Mouse (Mus musculus) yolk sac, embryonic 10.5 days (tissue): ENCODE measurements around the gene Krtap3-1.

ENCODE experiments used
- DNase-seq: peaks from one replicate; pipeline ENCODE4 v3.0.0-alpha.2; 2017; ENCODE audit warnings: low spot score

Krtap3-1 gene

DNA sequence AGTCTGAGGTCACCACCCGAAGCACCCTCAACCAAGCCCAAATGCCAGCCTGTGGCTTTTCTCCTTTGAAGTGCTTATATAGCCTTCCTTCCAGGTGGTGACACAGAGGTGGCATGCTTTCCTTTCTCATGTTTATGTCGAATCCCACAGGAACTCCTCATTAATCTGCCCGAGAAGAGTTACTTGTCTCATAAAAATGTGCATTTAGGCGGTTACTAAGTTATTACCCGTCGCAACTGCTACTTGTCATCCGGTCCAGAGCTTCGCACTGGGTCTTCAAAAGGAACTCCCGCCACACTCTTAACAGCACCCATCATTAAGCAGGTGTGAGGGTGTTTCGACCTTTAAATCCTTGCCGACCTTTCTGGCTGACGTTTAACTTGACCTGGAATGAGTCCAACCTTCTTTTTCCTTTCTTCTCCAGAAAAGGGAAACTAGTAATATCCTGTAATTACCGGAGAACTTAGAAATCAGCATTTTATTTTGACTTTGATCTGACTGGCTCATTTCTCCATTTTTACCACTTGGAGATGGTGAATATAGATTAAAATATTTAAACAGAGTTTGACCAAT, 45.1 kb downstream of the Krtap3-1 start, which contains the start of gene Krt39:
TSS of gene Krt39 (minus strand) at position 51 of the 573 bp plus-strand sequence.
- no peak for DNase-seq
